Mouse (Mus musculus): ENCODE results near the gene Ampd2.

GRCm38 (mm10) chr3:108096226-108096625 lies 9.8 kb upstream of the Ampd2 start:
- TF ChIP-seq CTCF (IDR thresholded peaks at IDR 0.05; ENCODE audit: control insufficient read depth, insufficient read depth, insufficient replicate concordance, low read depth, low read length) (no peak), POLR2A (IDR thresholded peaks at IDR 0.05; ENCODE audit: control insufficient read depth, low read depth, low read length) (no peak)

Data from testis, adult 2 months (tissue).